Mouse (Mus musculus) midbrain, embryonic 13.5 days (tissue): ENCODE data around the gene Fcho1. TPM values are rescaled to one million over a fixed set of nuclear protein-coding genes. Genes with fewer than 3 reads are reported as not detected.
"Not testable (repeated sequence)": the region's sequence is repeated elsewhere in the genome, so short reads cannot be mapped to it uniquely, and the experiment has no call there.

ENCODE experiments used
- ATAC-seq: fragments of 200-750 bp; cut with Nextera tagmentation; 2 replicates; pipeline ENCODE4 v1.8.0; 2017; ENCODE audit warnings: mild to moderate bottlenecking, moderate TSS enrichment, moderate library complexity
- H3K27ac ChIP-seq: fragments of 300-500 bp; sonication (generic); 2 replicates; pipeline ENCODE4 v1.5.1; 2015; ENCODE audit warnings: inconsistent platforms, mild to moderate bottlenecking, moderate library complexity
- H3K27me3 ChIP-seq: fragments of 300-500 bp; sonication (generic); 2 replicates; pipeline ENCODE4 v1.6.1; 2015; ENCODE audit warnings: mild to moderate bottlenecking, inconsistent platforms
- H3K36me3 ChIP-seq: fragments of 300-500 bp; sonication (generic); 2 replicates; pipeline ENCODE4 v1.6.1; 2015; ENCODE audit warnings: mild to moderate bottlenecking, inconsistent platforms
- H3K4me1 ChIP-seq: fragments of 300-500 bp; sonication (generic); replicated peaks from 2 replicates; pipeline ENCODE4 v1.6.1; 2015; ENCODE audit warnings: inconsistent platforms
- H3K4me2 ChIP-seq: fragments of 300-500 bp; sonication (generic); replicated peaks from 2 replicates; pipeline ENCODE4 v1.6.1; 2015; ENCODE audit warnings: moderate library complexity, mild to moderate bottlenecking, inconsistent platforms
- H3K4me3 ChIP-seq: fragments of 300-500 bp; sonication (generic); replicated peaks from 2 replicates; pipeline ENCODE4 v1.5.1; 2015; ENCODE audit warnings: mild to moderate bottlenecking, inconsistent platforms
- H3K9ac ChIP-seq: fragments of 300-500 bp; sonication (generic); replicated peaks from 2 replicates; pipeline ENCODE4 v1.6.1; 2015; ENCODE audit warnings: mild to moderate bottlenecking, inconsistent platforms
- H3K9me3 ChIP-seq: fragments of 300-500 bp; sonication (generic); 2 replicates; pipeline ENCODE4 v1.6.1; 2016; ENCODE audit warnings: mild to moderate bottlenecking, inconsistent platforms
- WGBS: fragments of 180-500 bp; shearing (Covaris S2); methylation state at CpG from one replicate; pipeline ENCODE4 v1.1.7; 2015; 5-methylcytosine and 5-hydroxymethylcytosine counted together
- polyA plus RNA-seq: library from polyadenylated mRNA; unstranded; fragments of >200 nt; fragmentation: Nextera tagmentation; extraction: Ambion mirVana; gene quantifications from 2 replicates; pipeline ENCODE4 v1.2.1, GENCODE M21; 2015

Fcho1 gene
- polyA plus RNA-seq, 1 experiment from 2014 or later: 65.5 TPM

DNA sequence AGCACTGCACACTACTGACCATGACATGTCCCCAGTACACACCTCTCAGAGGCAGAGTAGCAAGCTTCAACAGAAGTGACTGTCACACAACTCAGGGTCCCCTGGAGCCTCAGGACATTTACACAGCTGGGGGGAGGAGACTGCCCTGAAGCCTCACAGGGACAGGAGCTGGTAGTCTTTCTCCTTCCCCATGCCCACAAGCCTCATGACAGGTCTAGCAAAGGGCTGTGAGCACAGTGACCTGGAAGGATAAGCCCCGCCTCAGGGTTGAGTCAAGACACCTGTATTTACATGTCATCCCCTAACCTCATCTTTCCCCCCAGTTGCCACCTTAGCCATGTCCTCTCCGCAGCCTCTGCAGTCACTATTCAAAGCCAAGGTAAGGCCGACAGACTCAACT, 15.7 kb upstream of the Fcho1 start:
- Histone ChIP-seq H3K4me1 (peaks cover 7% of the 10 kb centered on the region), H3K9me3 (no peaks in the 10 kb centered on the region), H3K4me2 (peak overlapping the region; percentile 49), H3K4me3 (no peak overlapping the region), H3K27me3 (0 out of 2 replicates have a peak, but pooled peaks cover 4% of the 10 kb centered on the region), H3K36me3 (no peaks in the 10 kb centered on the region), H3K9ac (no peak overlapping the region), H3K27ac (no peak overlapping the region)
- 33% methylated on average over 3 of the region's 3 CpGs for WGBS
- peak; percentile 43; the same call in 1 of the 2 replicates for ATAC-seq

DNA sequence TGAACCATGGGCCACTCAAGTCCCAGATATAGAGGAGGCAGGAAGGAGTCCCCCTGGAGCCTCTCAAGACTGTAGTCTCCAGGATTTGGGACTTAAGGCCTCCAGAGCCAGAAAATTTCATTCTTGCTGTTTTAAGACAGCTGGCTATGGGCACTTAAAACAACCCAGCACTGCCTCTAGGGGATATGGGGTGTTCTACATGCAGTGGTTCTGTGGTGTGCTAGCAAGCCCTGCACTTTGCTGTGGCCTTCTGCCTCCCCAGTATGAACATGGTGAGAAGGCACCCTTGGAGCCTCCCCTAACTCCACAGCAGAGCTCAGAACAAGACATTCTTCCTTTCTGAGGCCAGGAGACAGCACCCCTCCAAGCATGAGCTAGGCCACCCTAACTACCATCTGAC, 12.8 kb upstream of the Fcho1 start:
- H3K9ac ChIP-seq, ATAC-seq, H3K27ac ChIP-seq, H3K36me3 ChIP-seq, H3K4me3 ChIP-seq, H3K4me2 ChIP-seq, H3K9me3 ChIP-seq, H3K27me3 ChIP-seq, H3K4me1 ChIP-seq: not testable (repeated sequence)

DNA sequence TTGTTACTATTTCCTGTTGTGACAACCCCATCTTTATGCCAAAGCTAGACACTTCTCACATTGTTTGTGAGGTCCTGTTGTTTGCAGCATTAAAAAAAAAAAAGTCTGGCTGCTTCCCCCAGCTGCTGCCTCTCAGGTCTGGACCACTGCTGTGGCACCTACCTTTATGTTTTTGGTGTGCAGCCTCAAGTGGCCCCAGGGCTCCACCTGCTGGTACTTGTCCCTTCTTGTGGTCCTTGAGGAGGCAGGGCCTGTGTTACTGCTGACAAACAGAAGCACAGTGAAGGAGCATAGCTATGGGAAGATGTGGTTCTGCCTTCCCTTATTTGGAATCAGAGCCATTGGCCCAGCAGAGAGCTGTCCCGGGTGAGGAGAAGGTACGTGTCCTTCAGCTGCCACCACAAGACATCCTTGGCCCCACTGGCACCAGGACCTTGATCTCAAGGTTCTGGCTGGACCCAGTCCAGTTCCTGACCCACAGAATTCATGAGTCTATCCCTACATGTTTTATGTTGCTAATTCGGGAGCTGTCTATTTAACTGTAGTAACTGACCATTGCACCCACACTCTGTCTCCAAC, 6.2 kb upstream of the Fcho1 start:
- H3K4me3 ChIP-seq: no peak overlapping the region
- no peak overlapping the region for H3K27ac ChIP-seq
- no peak for ATAC-seq
- no peaks in the 10 kb centered on the region; the same call in 1 of the 2 replicates for H3K27me3 ChIP-seq
- H3K36me3 ChIP-seq: no peaks in the 10 kb centered on the region
- H3K9ac ChIP-seq: no peak overlapping the region
- WGBS: 46% methylated on average over 3 of the region's 3 CpGs
- H3K9me3 ChIP-seq: no peaks in the 10 kb centered on the region
- no peak overlapping the region for H3K4me2 ChIP-seq
- peaks cover 13% of the 10 kb centered on the region; the same call in 1 of the 2 replicates for H3K4me1 ChIP-seq

DNA sequence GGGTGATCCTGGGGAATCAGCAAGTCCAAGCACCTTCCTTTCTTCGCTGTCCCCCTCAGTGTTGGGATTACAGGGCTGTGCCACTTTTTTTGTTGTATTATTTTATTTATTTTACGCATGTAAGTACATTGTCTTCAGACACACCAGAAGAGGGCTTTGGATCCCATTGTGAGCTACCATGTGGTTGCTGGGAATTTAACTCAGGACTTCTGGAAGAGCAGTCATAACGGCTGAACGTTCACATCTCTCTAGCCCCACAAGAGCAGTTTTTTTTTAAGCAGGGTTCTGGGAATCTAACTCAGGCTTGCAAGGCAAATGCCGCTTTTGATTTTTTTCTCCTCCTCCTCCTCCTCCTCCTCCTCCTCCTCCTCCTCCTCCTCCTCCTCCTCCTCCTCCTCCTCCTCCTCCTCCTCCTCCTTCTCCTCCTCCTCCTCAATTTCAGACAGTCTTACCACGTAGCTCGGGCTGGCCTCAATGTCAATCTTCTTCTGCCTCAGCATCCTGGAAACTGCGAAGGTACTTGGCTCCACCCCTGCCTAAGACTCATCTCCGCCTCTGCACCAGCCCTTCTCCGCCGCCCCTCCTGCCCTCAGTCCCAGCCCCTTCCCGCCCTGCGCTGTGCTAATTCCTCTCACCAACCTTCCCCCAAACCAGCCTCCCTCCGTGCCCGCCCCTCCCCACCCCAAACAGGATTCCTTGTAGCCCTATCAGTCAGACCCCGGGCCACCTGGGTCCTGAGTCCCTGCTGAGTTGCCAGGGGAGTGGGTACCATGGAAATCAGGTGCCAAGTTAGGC, 3.5 kb upstream of the Fcho1 start:
- Histone ChIP-seq H3K27ac (peak overlapping the region; percentile 66), H3K9ac (peak overlapping the region; percentile 44), H3K4me3 (peak overlapping the region; percentile 31), H3K9me3 (no peaks in the 10 kb centered on the region), H3K27me3 (no peaks in the 10 kb centered on the region; the same call in 1 of the 2 replicates), H3K36me3 (no peaks in the 10 kb centered on the region), H3K4me2 (peak overlapping the region; percentile 59), H3K4me1 (peaks cover 29% of the 10 kb centered on the region)
- peak; percentile 16 for ATAC-seq
- 5% methylated on average over 14 of the region's 16 CpGs for WGBS

DNA sequence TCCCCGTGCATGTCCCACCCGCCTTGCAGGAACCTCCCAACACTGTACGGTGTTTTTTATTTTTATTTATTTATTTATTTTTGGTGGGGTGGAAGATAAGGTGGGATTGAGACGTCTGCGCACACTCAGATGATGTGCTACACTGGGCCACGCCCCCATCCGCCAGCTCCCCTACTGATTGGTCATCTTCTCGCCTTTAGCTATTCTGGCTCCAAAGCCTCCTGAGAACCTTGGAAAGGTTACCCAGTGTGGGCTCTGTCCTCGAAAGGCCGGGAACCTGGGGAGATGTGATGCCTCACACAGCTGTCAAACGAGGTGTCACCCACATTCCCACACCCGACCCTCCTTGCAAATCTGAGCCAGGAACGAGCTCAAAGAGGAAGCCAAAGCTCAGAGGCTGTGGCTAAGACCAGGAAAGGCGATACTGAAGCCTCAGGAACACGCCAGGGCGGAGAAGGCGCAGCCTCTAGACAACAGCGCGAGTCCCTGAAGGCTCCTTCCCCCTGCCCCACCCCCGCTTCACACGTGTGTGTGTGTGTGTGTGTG, 2.8 kb upstream of the Fcho1 start:
- Histone ChIP-seq H3K4me1 (peaks cover 36% of the 10 kb centered on the region), H3K4me2 (peak overlapping the region; percentile 59), H3K4me3 (peak overlapping the region; percentile 31), H3K9ac (peak overlapping the region; percentile 44), H3K27ac (peak overlapping the region; percentile 66), H3K9me3 (no peaks in the 10 kb centered on the region), H3K27me3 (no peaks in the 10 kb centered on the region; the same call in 1 of the 2 replicates), H3K36me3 (no peaks in the 10 kb centered on the region)
- WGBS: 6% methylated on average over 19 of the region's 21 CpGs
- peak; percentile 37 for ATAC-seq

DNA sequence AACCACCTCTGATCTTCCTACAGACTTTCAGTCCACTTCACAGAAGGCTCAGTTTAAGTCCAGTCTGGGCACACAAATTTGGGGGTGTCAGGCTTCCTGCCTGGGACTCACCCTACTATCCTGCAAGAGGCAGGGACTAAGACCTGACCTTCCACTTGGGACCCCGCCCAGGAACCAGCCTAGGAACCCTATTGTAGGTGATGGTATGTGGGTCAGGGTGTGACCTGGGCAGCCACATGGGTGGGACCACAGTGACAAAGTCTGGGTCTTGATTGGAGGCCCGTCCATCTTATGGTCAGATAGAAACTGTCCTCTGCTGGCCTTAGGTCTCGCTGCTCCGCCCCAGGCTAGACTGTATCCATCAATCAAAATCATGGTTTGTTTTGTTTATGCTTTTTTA, 1.1 kb downstream of the Fcho1 start:
- peak overlapping the region; percentile 81 for H3K4me2 ChIP-seq
- H3K36me3 ChIP-seq: no peaks in the 10 kb centered on the region
- H3K4me1 ChIP-seq: peaks cover 75% of the 10 kb centered on the region
- H3K4me3 ChIP-seq: peak overlapping the region; percentile 83
- H3K9ac ChIP-seq: peak overlapping the region; percentile 92
- H3K27me3 ChIP-seq: no peaks in the 10 kb centered on the region
- H3K27ac ChIP-seq: no peak overlapping the region
- H3K9me3 ChIP-seq: no peaks in the 10 kb centered on the region
- no peak for ATAC-seq
- WGBS: 72% methylated on average over 4 of the region's 4 CpGs

DNA sequence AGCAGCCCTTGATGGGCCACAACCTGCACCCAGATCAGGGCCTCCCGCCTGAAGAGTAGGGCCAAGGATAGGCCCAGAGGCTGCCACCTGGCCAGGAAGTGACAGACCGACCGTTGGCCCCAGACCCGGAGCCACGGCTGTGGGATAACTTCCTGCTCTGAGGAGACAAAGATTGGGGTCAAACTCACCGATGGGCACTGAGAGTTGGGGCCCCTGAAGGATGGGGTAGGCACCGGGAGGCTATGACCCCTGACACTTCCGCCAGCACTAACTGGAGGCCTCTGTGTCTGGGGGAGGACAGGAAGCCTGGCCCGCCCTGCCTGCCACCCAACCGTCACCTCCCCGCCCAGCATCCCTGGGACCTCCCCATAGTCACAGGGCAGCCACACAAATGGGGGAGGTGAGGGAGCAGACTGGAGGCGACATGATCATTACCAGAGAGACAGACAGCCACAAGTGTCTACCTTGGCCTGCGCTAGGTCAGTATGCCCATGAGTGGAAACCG, 2.4 kb downstream of the Fcho1 start:
- H3K4me1 ChIP-seq: peaks cover 77% of the 10 kb centered on the region
- no peaks in the 10 kb centered on the region for H3K27me3 ChIP-seq
- H3K9ac ChIP-seq: no peak overlapping the region
- H3K27ac ChIP-seq: no peak overlapping the region
- no peak overlapping the region for H3K4me2 ChIP-seq
- 77% methylated on average over 14 of the region's 14 CpGs for WGBS
- no peak for ATAC-seq
- no peaks in the 10 kb centered on the region for H3K9me3 ChIP-seq
- peaks cover 2% of the 10 kb centered on the region; the same call in 1 of the 2 replicates for H3K36me3 ChIP-seq
- H3K4me3 ChIP-seq: no peak overlapping the region

DNA sequence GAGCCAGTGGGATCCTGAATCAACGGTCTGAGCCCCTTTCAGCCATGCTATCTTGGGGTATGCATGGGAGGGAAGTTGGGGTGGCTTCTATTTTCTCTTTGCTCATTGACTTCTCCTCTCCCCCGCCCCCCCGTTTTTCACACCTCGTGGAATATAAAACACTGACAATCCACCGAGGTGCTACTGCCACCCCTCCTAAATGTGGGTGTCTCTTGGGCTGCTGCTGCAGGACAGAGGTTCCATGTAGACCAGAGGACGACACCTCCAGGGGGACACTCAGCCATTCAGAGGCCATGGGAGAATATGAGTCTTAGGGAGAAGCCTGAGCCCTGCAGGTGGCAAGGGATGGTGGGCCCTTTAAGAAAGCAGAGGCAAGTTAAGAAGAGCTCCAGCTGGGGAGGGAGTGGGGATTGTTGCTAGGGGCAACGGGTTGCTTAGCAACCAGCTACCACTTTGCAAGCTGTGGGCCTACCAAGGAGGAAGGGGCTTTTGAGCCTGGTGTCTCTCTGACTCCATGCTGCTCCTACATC, 5.5 kb downstream of the Fcho1 start:
- Histone ChIP-seq H3K9me3 (no peaks in the 10 kb centered on the region), H3K9ac (peak overlapping the region; percentile 1), H3K4me3 (no peak overlapping the region), H3K27ac (peak overlapping the region; percentile 88), H3K4me1 (peaks cover 71% of the 10 kb centered on the region), H3K4me2 (peak overlapping the region; percentile 41), H3K36me3 (peaks cover 29% of the 10 kb centered on the region), H3K27me3 (no peaks in the 10 kb centered on the region)
- 17% methylated on average over 7 of the region's 7 CpGs for WGBS
- peak; percentile 84 for ATAC-seq

DNA sequence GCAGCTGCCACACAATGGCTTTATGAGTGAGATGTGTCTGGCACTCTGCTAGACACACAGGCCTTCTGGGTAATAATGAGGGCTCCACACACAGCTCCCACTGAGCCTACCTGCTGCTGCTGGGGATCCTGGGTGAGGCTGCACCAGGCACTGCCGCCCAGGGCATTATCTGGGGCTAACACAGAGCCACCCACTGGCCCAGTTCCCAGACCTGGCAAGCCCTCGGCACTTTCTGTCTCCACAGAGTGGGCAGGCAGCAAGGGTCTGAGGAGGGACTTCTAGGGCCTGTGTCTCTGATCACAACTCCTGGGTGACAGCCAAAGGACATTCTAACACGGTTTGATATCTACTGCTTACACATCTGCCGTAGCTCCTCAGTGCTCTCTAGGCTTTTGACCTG, 6.3 kb downstream of the Fcho1 start:
- H3K9ac ChIP-seq: peak overlapping the region; percentile 1
- peaks cover 63% of the 10 kb centered on the region for H3K4me1 ChIP-seq
- H3K9me3 ChIP-seq: no peaks in the 10 kb centered on the region
- no peaks in the 10 kb centered on the region for H3K27me3 ChIP-seq
- peak; percentile 21; the same call in 1 of the 2 replicates for ATAC-seq
- peak overlapping the region; percentile 88 for H3K27ac ChIP-seq
- 40% methylated on average over 4 of the region's 4 CpGs for WGBS
- H3K36me3 ChIP-seq: peaks cover 37% of the 10 kb centered on the region
- H3K4me3 ChIP-seq: no peak overlapping the region
- H3K4me2 ChIP-seq: peak overlapping the region; percentile 41; the same call in 1 of the 2 replicates

DNA sequence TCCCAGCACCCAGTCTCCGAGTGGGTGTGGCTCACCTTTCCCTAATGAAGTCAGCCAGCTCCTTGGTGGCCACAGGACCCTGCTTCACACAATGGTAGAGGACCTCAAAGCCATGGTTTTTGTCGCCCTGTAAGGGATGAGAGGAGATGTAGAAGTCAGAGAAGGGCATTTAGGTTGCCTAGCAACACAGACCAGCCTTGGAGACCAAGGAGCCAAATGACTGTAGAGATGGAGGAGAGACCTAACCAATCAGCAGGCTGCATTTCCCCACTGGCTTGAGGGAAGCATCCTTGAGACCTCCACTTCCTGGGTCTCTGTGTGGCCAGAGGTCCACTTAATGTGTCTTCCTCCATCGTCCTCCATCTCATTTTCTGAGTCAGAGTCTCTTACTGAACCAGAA, 7.3 kb downstream of the Fcho1 start:
- Histone ChIP-seq H3K9me3 (no peaks in the 10 kb centered on the region), H3K4me2 (no peak overlapping the region), H3K4me1 (peaks cover 54% of the 10 kb centered on the region), H3K4me3 (no peak overlapping the region), H3K9ac (no peak overlapping the region), H3K27me3 (no peaks in the 10 kb centered on the region), H3K36me3 (peaks cover 47% of the 10 kb centered on the region), H3K27ac (no peak overlapping the region)
- ATAC-seq: no peak
- WGBS: 29% methylated on average over 3 of the region's 3 CpGs

DNA sequence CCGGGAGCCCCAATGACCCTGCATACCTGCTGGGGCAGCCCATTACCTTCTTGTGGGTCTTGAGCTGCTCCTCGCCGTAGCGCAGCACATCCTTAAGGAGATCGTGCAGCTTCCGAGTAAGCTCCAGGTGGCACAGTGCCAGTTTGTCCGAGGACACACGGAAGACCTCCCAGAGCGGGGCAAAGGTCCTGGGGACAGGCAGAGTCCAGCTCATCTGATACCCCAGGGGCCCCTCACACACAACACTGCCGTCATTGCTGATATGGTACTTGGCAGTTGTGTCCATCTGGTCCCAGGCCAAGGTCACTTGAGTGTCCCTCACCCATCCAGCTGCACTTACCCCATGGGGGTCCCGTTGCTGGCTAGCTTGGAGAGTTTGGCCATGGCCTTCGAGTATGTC, 8.4 kb downstream of the Fcho1 start:
- WGBS: 91% methylated on average over 12 of the region's 12 CpGs

DNA sequence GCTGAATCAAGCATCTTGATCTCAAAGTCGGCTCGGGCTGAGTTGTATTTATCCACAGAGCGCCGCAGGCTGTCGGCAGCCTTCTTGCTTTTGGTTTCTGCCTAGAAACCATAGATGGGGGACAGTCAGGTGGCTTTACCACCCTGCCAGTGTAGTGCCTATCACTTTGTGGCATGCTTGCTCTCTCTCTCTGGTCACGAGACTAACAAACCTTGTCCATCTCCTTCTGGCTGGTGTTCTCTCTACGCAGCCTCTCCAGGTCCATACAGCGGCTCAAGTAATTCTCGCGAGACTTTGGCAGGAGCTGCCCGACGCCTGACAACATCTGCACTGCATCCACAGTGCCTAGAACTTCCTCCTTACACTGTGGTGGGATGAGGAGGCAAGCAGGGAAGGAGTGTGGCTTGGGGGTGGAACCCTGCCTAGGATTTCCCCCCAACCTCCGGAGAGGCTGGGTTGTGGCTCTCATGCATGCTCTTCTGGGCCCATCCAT, 8.9 kb downstream of the Fcho1 start:
- Histone ChIP-seq H3K4me3 (no peak overlapping the region), H3K9ac (no peak overlapping the region), H3K27me3 (no peaks in the 10 kb centered on the region), H3K4me1 (peaks cover 37% of the 10 kb centered on the region), H3K36me3 (peaks cover 63% of the 10 kb centered on the region), H3K4me2 (no peak overlapping the region), H3K27ac (no peak overlapping the region), H3K9me3 (no peaks in the 10 kb centered on the region)
- no peak for ATAC-seq
- WGBS: 86% methylated on average over 13 of the region's 13 CpGs

More for the DNA sequence above, 8.4 kb downstream of the Fcho1 start:
- ATAC-seq: no peak
- H3K9me3 ChIP-seq: no peaks in the 10 kb centered on the region
- peaks cover 58% of the 10 kb centered on the region for H3K36me3 ChIP-seq
- H3K4me1 ChIP-seq: peaks cover 42% of the 10 kb centered on the region
- H3K27ac ChIP-seq: no peak overlapping the region
- no peak overlapping the region for H3K4me3 ChIP-seq
- no peak overlapping the region for H3K4me2 ChIP-seq
- H3K27me3 ChIP-seq: no peaks in the 10 kb centered on the region
- H3K9ac ChIP-seq: no peak overlapping the region
